Mouse (Mus musculus) liver, embryonic 14.5 days (tissue): ENCODE results near the gene B3gnt2. TPM values are rescaled to one million over a fixed set of nuclear protein-coding genes. Genes with fewer than 3 reads are reported as not detected.
"Not testable (repeated sequence)": the region's sequence is repeated elsewhere in the genome, so short reads cannot be mapped to it uniquely, and the experiment has no call there.

Experiments
- ATAC-seq: fragments of 200-750 bp; cut with Nextera tagmentation; 2 replicates; pipeline ENCODE4 v1.8.0; 2017; ENCODE audit warnings: moderate number of reproducible peaks, mild to moderate bottlenecking, moderate library complexity; ENCODE audit not compliant: insufficient read depth
- DNase-seq, 3 experiments: peaks; one replicate each; pipeline ENCODE4 v3.0.0-alpha.2; 2012 to 2013; ENCODE audit warnings: low read depth in 3 of 3, low spot score in 3 of 3
- H3K27ac ChIP-seq: fragments of 300-500 bp; sonication (generic); 2 replicates; pipeline ENCODE4 v1.5.1; 2014; ENCODE audit warnings: moderate library complexity, mild to moderate bottlenecking, control low read depth, inconsistent platforms
- H3K27me3 ChIP-seq: fragments of 300-500 bp; sonication (generic); 2 replicates; pipeline ENCODE4 v1.6.1; 2014; ENCODE audit warnings: mild to moderate bottlenecking, low read length, moderate library complexity; ENCODE audit not compliant: control insufficient read depth, insufficient read depth
- H3K36me3 ChIP-seq: fragments of 300-500 bp; sonication (generic); replicated peaks from 2 replicates; pipeline ENCODE4 v1.6.1; 2014; ENCODE audit warnings: low read depth; ENCODE audit not compliant: control insufficient read depth, insufficient read depth
- H3K4me1 ChIP-seq, 2 experiments: fragments of 200-500 bp in 1 of 2; fragments of 300-500 bp in 1 of 2; sonication (generic) in 1 of 2; replicated peaks; 2 replicates each; pipeline ENCODE4 v1.6.1; 2012 to 2014; ENCODE audit warnings: antibody characterized with exemption in 1 of 2, inconsistent platforms in 1 of 2, low read length in 1 of 2; ENCODE audit not compliant: control insufficient read depth in 2 of 2, insufficient read depth in 2 of 2
- H3K4me2 ChIP-seq: fragments of 300-500 bp; sonication (generic); 2 replicates; pipeline ENCODE4 v1.6.1; 2014; ENCODE audit warnings: low read depth, mild to moderate bottlenecking, control low read depth, moderate library complexity
- H3K4me3 ChIP-seq, 2 experiments: fragments of 200-500 bp in 1 of 2; fragments of 300-500 bp in 1 of 2; sonication (generic) in 1 of 2; 2 replicates each; pipeline ENCODE4 v1.5.1; 2012 to 2014; ENCODE audit warnings: low read depth in 2 of 2, low read length in 2 of 2, mild to moderate bottlenecking in 2 of 2, control low read depth in 1 of 2, inconsistent platforms in 1 of 2, moderate library complexity in 1 of 2; ENCODE audit not compliant: insufficient read depth in 1 of 2
- H3K9ac ChIP-seq: fragments of 300-500 bp; sonication (generic); replicated peaks from 2 replicates; pipeline ENCODE4 v1.6.1; 2014; ENCODE audit warnings: mild to moderate bottlenecking, control low read depth, moderate library complexity
- H3K9me3 ChIP-seq: fragments of 300-500 bp; sonication (generic); 2 replicates; pipeline ENCODE4 v1.6.1; 2016; ENCODE audit warnings: low read length, mixed read lengths; ENCODE audit not compliant: control insufficient read depth
- CTCF ChIP-seq: IDR thresholded peaks from 2 replicates; pipeline ENCODE4 v1.5.1; 2016; ENCODE audit warnings: antibody characterized with exemption, low read depth, control low read depth
- EP300 ChIP-seq: IDR thresholded peaks from 2 replicates; pipeline ENCODE4 v1.6.1; 2016; ENCODE audit warnings: antibody characterized with exemption, low read depth
- WGBS: fragments of 180-500 bp; shearing (Covaris S2); extraction: QIAGEN DNeasy Blood & Tissue Kit; methylation state at CpG from one replicate; pipeline ENCODE4 v1.1.7; 2014; ENCODE audit not compliant: insufficient replicate concordance; 5-methylcytosine and 5-hydroxymethylcytosine counted together
- polyA plus RNA-seq, 2 experiments: library from polyadenylated mRNA; depleted of rRNA in 1 of 2; stranded (reverse) in 1 of 2; unstranded in 1 of 2; fragments of >200 nt; fragmentation: Nextera tagmentation in 1 of 2; extraction: Ambion mirVana in 1 of 2; gene quantifications; 2 replicates each; pipeline versions ENCODE4 v1.2.1 to v1.2.3; 2012 to 2014

B3gnt2 gene
- polyA plus RNA-seq, 2 experiments: 2.3 to 3.6 TPM

- H3K9me3 ChIP-seq: no peaks in the 10 kb centered on the region
- 61% methylated on average over 7 of the region's 7 CpGs for WGBS
- no peak for DNase-seq
Measured at GRCm38 (mm10) chr11:22741998-22742626, 118.6 kb downstream of the B3gnt2 start.

GRCm38 (mm10) chr11:22741436-22741835, 119.3 kb downstream of the B3gnt2 start:
- Histone ChIP-seq H3K9ac (no peak overlapping the region), H3K27ac (no peak overlapping the region), H3K9me3 (no peaks in the 10 kb centered on the region), H3K4me2 (no peak overlapping the region), H3K4me3 (no peak overlapping the region), H3K4me1 (no peaks in the 10 kb centered on the region), H3K36me3 (no peaks in the 10 kb centered on the region), H3K27me3 (no peaks in the 10 kb centered on the region)
- TF ChIP-seq CTCF (no peak), EP300 (no peak)
- WGBS: 40% methylated on average over 3 of the region's 3 CpGs
- DNase-seq: no peak
- ATAC-seq: no peak

More at GRCm38 (mm10) chr11:22741998-22742626, 118.6 kb downstream of the B3gnt2 start:
- H3K27ac ChIP-seq: no peak overlapping the region
- TF ChIP-seq EP300: no peak
- TF ChIP-seq CTCF: no peak
- no peak overlapping the region for H3K4me2 ChIP-seq
- no peaks in the 10 kb centered on the region for H3K27me3 ChIP-seq
- no peaks in the 10 kb centered on the region for H3K36me3 ChIP-seq
- H3K4me3 ChIP-seq: no peak overlapping the region
- no peak for ATAC-seq
- no peaks in the 10 kb centered on the region for H3K4me1 ChIP-seq
- H3K9ac ChIP-seq: no peak overlapping the region

DNA sequence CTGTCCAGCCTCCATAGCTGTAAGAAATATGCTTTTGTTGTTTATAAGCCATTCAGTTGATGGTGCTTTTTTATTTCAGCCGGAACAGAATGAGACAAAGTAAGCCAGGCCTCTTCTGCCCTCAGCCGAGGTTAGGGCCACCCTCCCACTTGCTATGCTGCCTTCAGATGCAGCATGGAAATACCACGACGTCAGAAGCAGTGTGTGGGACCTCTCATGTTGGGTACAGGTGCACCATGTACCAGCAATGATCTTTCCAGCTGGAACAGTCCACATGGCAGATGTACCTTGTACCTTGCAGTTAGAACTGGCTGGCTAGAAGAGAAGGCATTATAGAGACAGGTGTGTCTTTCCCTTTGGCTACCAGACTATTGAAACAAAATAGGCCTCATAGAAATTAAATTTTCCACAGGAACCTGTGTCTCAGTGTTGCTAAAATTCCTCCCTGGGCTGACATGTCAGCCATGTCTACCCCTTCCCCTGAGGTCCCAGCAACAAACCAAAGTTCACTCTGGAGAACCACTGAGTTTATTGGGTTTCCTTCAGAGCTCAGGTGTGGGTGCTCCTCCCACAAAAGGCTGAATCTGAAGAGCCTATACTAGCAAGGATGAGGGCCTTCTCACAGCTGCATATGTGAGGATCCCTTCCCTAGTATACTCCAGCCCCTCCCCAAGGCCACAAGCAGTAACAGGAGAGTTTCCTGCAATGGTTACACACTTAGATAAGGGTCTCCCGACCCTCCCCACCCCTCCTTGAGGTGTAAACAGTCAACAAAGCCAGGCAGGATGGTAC, 121.1 kb downstream of the B3gnt2 start:
- H3K4me3 ChIP-seq: no peak overlapping the region
- H3K4me1 ChIP-seq: no peaks in the 10 kb centered on the region
- DNase-seq (no peak), ATAC-seq (no peak)
- 43% methylated on average over 5 of the region's 5 CpGs for WGBS
- TF ChIP-seq CTCF (no peak), EP300 (no peak)
- H3K9ac ChIP-seq: no peak overlapping the region
- H3K9me3 ChIP-seq: no peaks in the 10 kb centered on the region
- no peak overlapping the region for H3K4me2 ChIP-seq
- no peaks in the 10 kb centered on the region for H3K27me3 ChIP-seq
- no peak overlapping the region for H3K27ac ChIP-seq
- H3K36me3 ChIP-seq: no peaks in the 10 kb centered on the region

GRCm38 (mm10) chr11:22736521-22737225, 124.1 kb downstream of the B3gnt2 start:
- H3K9me3 ChIP-seq: no peaks in the 10 kb centered on the region
- 66% methylated on average over 7 of the region's 7 CpGs for WGBS

GRCm38 (mm10) chr11:22735128-22735527, 125.6 kb downstream of the B3gnt2 start:
- DNase-seq: not testable (repeated sequence)
- 54% methylated on average over 5 of the region's 5 CpGs for WGBS

More at GRCm38 (mm10) chr11:22736521-22737225, 124.1 kb downstream of the B3gnt2 start:
- DNase-seq: no peak
- H3K4me2 ChIP-seq: no peak overlapping the region
- H3K27ac ChIP-seq: no peak overlapping the region
- ATAC-seq: no peak
- TF ChIP-seq CTCF: no peak
- H3K4me1 ChIP-seq: no peaks in the 10 kb centered on the region
- H3K4me3 ChIP-seq: no peak overlapping the region
- H3K9ac ChIP-seq: no peak overlapping the region
- H3K27me3 ChIP-seq: no peaks in the 10 kb centered on the region
- H3K36me3 ChIP-seq: no peaks in the 10 kb centered on the region

More at GRCm38 (mm10) chr11:22735128-22735527, 125.6 kb downstream of the B3gnt2 start:
- not testable (repeated sequence) for H3K4me1 ChIP-seq, H3K9me3 ChIP-seq, H3K36me3 ChIP-seq, H3K4me2 ChIP-seq, H3K4me3 ChIP-seq, H3K9ac ChIP-seq, H3K27me3 ChIP-seq, ATAC-seq, H3K27ac ChIP-seq
